ENCODE assay signal across 32 mouse cellular contexts in the genomic region with DNA sequence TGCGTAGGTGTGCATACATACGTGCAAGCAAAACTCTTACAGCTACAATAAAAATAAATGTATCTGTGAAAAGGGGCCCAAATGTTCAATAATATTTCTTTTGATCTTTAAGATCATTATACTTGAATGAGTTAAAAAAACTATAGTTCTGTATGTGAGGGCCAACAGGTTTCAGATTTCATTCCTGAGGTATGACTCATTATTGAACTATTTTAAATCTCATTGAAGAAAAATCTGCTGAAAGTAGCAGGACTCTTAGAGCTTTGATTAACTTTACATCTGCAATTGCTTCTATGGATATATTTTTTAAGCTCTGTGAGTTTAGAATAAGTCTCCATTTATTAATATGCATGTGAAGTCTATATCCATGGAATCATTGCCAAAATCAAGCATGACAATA.
"Had no signal": no experiment of that assay in that cellular context is flagged by ENCODE, and none has a peak within 500 bp of the region (broad histone marks: within the 10 kb centered on the region; RNA-seq: fewer than 3 reads in every experiment).

No protein-coding gene starts in this region.

- H3K27ac ChIP-seq: limb, embryonic 10.5 days; limb, embryonic 12.5 days; limb, embryonic 13.5 days; limb, embryonic 15.5 days; liver, embryonic 12.5 days; liver, embryonic 13.5 days; liver, embryonic 14.5 days; liver, embryonic 15.5 days; lung, embryonic 15.5 days; macrophage; midbrain, embryonic 10.5 days; midbrain, embryonic 12.5 days; midbrain, embryonic 13.5 days; midbrain, embryonic 15.5 days; neural tube, embryonic 12.5 days; neural tube, embryonic 13.5 days had no signal

- H3K4me2 ChIP-seq: limb, embryonic 12.5 days; limb, embryonic 13.5 days; limb, embryonic 15.5 days; liver, embryonic 11.5 days; liver, embryonic 12.5 days; liver, embryonic 13.5 days; liver, embryonic 15.5 days; lung, embryonic 14.5 days; lung, embryonic 15.5 days; midbrain, embryonic 11.5 days; midbrain, embryonic 12.5 days; midbrain, embryonic 13.5 days; midbrain, embryonic 15.5 days; neural tube, embryonic 12.5 days; neural tube, embryonic 13.5 days had no signal

- H3K9me3 ChIP-seq: limb, embryonic 10.5 days; limb, embryonic 12.5 days; limb, embryonic 13.5 days; limb, embryonic 15.5 days; liver, embryonic 12.5 days; liver, embryonic 13.5 days; liver, embryonic 15.5 days; lung, embryonic 15.5 days; megakaryocyte, embryonic 14.5 days; midbrain, embryonic 10.5 days; midbrain, embryonic 12.5 days; midbrain, embryonic 13.5 days; midbrain, embryonic 15.5 days; neural tube, embryonic 12.5 days; neural tube, embryonic 13.5 days had no signal

- ATAC-seq: liver, embryonic 12.5 days; liver, postnatal 0 days; lung, postnatal 0 days; midbrain, embryonic 13.5 days; midbrain, embryonic 15.5 days; midbrain, embryonic 16.5 days had no signal

- H3K9ac ChIP-seq: limb, embryonic 12.5 days; limb, embryonic 13.5 days; limb, embryonic 15.5 days; liver, embryonic 12.5 days; liver, embryonic 13.5 days; liver, embryonic 14.5 days; liver, embryonic 15.5 days; liver, postnatal 0 days; lung, embryonic 14.5 days; lung, embryonic 15.5 days; midbrain, embryonic 12.5 days; midbrain, embryonic 13.5 days; midbrain, embryonic 15.5 days; neural tube, embryonic 12.5 days; neural tube, embryonic 13.5 days had no signal

- H3K36me3 ChIP-seq: limb, embryonic 10.5 days; limb, embryonic 12.5 days; limb, embryonic 13.5 days; limb, embryonic 15.5 days; liver, embryonic 12.5 days; liver, embryonic 13.5 days; liver, embryonic 15.5 days; lung, embryonic 15.5 days; midbrain, embryonic 10.5 days; midbrain, embryonic 12.5 days; midbrain, embryonic 13.5 days; midbrain, embryonic 15.5 days; neural tube, embryonic 12.5 days; neural tube, embryonic 13.5 days had no signal

- H3K4me1 ChIP-seq: limb, embryonic 10.5 days; limb, embryonic 12.5 days; limb, embryonic 13.5 days; limb, embryonic 15.5 days; liver, embryonic 12.5 days; liver, embryonic 13.5 days; liver, embryonic 15.5 days; lung, embryonic 15.5 days; megakaryocyte, embryonic 14.5 days; midbrain, embryonic 10.5 days; midbrain, embryonic 12.5 days; midbrain, embryonic 13.5 days; midbrain, embryonic 15.5 days; neural tube, embryonic 12.5 days; neural tube, embryonic 13.5 days had no signal

- H3K4me3 ChIP-seq: limb, embryonic 10.5 days; limb, embryonic 12.5 days; limb, embryonic 13.5 days; limb, embryonic 15.5 days; liver, embryonic 12.5 days; liver, embryonic 13.5 days; liver, embryonic 15.5 days; lung, embryonic 15.5 days; megakaryocyte, embryonic 14.5 days; midbrain, embryonic 10.5 days; midbrain, embryonic 12.5 days; midbrain, embryonic 13.5 days; midbrain, embryonic 15.5 days; myocyte; neural tube, embryonic 12.5 days; neural tube, embryonic 13.5 days had no signal

- H3K27me3 ChIP-seq: limb, embryonic 12.5 days; limb, embryonic 13.5 days; limb, embryonic 15.5 days; liver, embryonic 12.5 days; liver, embryonic 13.5 days; liver, embryonic 15.5 days; lung, embryonic 15.5 days; megakaryocyte, embryonic 14.5 days; midbrain, embryonic 12.5 days; midbrain, embryonic 13.5 days; midbrain, embryonic 15.5 days; neural tube, embryonic 12.5 days; neural tube, embryonic 13.5 days had no signal

- DNase-seq: left cerebral cortex, postnatal 4 days; liver; liver, embryonic 13.5 days; liver, postnatal 0 days; lung, adult 18-20 months; lung, embryonic 14.5 days; lung, postnatal 10 days; lung, postnatal 14 days; lung, postnatal 36 days; lung, postnatal 4 days; midbrain, embryonic 14.5 days had no signal
